Mouse (Mus musculus): ENCODE data around the gene Alg9.
A peak's percentile ranks its signal among the peaks of the same experiment; 100 is the strongest.
"Not testable (repeated sequence)": the region's sequence is repeated elsewhere in the genome, so short reads cannot be mapped to it uniquely, and the experiment has no call there.

Gene Alg9

DNA sequence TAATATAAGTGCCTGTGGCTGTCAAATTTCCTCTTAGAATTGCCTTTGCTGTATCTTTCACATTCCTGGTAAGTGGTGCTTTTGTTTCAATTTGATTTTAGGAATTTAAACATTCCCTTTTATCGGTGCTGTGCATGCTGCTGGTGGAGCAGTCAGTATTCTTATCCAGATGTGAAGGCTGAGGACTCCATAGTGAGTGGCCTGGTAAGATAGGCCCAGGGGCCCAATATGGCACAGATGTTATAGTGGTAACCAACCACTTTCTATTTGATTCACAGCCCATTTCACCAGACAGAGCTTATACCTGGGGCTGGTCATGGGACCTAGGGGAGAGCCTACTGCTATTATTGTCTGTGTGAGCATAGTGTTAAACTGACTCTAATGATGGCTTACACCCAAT, 41.7 kb downstream of the Alg9 start:
- no peak for DNase-seq (ENCODE audit: low spot score)

DNA sequence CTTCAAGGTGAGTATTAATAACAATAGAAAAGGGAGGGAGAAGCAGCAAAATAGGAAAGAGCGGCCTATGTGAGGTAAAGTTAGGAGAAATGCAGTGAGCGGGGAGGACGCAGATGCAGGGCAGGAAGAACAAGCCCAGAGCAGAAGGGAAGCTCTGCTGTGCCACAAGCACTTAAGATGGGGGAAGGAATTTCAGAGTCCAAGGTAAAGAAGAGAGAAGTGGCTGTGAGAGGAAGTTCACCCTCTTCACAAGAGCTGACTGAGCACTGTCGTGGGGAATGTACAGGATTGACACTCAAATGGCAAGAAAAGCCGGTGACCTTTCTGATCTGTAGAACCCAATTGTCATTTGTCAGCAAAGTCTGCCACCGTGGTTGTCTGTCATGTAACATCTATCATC, 43.2 kb downstream of the Alg9 start:
- no peak for DNase-seq (ENCODE audit: low spot score)

DNA sequence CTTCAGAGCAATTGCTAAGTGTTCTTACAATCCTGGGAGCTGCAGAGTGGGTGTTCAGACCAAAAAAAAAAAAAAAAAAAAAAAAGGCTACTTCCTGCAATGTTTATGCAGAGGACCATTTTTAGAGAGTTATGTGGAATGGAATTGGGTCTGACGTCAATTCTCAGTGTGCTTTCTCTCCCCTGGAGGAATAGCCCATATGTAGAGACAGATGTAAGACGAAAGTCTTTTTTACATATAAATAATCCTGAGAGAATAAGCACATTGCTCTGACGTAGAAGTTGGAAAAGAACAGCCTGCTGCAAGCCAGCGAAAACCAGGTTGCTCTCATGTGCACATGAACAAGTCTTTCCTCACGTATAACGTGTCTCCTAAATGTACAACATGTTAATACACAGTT, 44.9 kb downstream of the Alg9 start:
- no peak for DNase-seq (ENCODE audit: low spot score)

DNA sequence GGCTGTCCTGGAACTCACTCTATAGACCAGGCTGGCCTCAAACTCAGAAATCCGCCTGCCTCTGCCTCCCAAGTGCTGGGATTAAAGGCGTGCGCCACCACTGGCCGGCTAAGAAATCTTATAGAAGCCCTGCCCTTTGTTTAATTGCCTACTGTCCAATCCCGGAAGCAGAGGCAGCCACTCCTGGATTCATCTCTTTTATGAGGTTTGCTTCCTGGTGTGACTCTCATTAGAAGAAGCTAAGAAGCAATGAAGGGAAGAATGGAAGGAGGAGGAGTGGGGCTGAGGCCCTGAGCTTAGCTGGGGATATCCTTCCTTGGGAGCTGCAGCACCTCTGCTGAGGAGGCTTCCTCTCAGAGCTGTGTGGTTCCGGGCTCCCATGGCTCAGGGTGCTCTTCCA, 46.8 kb downstream of the Alg9 start:
- no peak for DNase-seq (ENCODE audit: low spot score)

DNA sequence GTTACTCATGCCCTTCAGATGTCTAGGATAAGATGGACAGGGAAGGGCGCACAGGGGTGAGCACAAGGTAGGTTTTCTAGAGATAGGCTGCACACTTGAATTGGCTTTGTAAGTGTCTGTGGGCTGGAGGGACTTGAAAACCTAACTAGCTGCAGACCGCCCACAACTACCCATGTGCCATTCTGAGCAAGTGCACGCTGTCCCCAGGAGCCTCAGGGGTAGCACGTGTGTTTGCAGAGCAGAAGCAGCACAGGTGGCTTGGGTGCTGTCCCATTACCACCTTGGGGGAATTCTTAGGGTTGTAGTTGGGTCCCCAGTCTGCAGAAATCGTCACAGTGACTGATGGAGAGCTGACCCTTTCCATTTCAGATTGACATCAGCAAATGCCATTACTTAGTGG, 47.4 kb downstream of the Alg9 start:
- no peak for DNase-seq (ENCODE audit: low spot score)

DNA sequence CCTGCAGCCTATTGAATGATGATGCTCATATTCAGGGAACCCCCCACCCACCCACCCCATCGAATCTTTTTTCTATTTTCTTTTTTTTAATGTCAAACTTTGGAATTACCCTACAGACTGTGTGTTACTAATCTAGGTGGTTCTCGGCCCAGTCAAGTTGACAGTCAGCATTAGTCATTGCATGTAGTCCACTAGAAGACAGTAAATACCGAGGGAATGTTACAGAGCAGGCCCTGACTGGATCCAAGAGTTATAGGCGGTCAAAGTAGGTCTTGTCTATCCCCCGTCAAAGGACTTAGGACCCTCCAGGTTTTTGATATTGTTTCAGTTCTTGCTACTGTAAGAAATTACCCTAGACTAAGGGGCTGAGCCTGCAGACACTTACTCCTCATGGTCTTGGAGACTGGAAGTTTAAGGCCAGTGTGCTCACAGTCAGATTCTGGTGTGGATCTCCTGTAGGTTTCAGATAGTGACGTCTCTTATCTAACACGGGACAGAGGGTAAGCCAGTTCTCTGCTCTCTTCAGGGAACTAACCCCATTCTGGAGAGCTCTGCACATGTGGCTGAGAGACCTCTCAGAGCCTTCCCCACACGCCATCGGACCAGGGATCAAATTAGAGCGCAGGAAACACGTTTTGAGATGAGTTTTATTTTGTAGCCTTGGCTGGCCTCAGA, 49.1 kb downstream of the Alg9 start:
- DNase-seq (ENCODE audit: low spot score): no peak

DNA sequence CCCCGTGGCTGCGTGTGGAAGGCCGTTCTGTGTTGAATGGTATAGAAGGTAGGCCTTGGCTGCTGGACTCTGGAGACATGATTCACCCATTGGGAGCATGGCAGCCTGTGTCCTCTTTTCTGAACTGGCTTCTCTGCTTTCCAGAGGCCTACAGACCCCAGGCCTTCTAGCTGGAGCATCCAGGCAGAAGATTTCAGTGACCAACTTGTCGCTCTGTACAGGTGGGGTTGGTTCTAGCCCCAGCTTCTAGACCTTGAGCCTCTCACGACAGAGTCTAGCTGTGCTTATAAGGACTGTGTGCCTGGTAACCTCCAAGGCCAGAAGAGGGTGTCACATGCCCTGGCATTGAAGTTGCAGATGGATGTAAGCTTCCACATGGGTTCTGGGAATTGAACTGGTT, 56.7 kb downstream of the Alg9 start:
- DNase-seq (ENCODE audit: low spot score): no peak

DNA sequence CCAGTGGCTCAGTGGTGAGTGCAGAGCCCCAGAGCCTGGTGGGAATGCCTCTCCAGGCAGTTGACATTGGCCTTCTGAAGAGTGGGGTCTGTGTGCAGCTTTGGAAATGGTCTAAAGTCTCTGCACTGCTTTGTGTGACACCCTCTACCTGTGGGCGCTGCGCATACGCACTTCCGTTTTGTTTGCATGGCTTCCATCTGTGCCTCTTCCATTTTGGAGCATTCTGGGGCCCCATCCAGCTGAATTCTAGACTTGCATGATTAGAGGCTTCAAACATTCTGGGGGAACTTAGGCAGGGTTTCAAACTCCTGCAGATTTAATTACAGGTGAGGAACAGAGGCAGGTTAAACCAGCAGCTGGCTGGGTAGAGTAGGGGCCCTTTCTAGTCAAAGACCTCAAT, 57.3 kb downstream of the Alg9 start:
- no peak for DNase-seq (ENCODE audit: low spot score)

DNA sequence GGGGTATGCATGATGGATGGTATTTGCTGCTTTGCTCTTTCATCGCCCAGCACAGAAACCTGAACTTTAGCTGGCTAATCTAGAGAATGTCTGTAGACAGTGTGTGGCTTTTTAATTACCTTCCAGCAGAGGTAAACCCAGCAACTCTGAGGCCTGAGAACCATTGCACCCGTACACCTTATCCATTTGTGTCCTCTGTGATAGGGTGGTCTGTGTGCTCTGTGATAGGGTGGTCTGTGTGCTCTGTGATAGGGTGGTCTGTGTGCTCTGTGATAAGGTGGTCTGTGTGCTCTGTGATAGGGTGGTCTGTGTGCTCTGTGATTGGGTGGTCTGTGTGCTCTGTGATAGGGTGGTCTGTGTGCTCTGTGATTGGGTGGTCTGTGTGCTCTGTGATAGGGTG, 57.8 kb downstream of the Alg9 start:
- not testable (repeated sequence) for DNase-seq (ENCODE audit: low spot score)

DNA sequence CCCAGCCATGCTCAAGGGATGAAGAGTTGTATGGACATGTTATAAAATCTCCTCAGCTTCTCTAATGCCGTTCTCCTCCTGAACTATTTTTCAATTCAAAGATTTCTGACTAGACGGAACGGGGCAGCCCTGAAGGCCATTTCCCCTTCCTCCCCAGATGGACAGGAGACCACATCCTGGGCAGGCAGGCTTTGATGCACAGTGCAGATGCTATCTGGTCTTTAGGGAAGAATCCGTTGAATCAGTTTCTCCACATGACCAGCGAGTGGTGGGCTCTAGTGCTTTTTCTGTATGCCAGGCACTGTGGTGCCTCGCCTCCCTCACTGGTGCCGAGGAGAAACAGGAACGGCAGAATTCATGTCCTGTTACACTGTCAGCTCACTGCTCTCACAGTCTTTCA, 59.0 kb downstream of the Alg9 start:
- no peak for DNase-seq (ENCODE audit: low spot score)

DNA sequence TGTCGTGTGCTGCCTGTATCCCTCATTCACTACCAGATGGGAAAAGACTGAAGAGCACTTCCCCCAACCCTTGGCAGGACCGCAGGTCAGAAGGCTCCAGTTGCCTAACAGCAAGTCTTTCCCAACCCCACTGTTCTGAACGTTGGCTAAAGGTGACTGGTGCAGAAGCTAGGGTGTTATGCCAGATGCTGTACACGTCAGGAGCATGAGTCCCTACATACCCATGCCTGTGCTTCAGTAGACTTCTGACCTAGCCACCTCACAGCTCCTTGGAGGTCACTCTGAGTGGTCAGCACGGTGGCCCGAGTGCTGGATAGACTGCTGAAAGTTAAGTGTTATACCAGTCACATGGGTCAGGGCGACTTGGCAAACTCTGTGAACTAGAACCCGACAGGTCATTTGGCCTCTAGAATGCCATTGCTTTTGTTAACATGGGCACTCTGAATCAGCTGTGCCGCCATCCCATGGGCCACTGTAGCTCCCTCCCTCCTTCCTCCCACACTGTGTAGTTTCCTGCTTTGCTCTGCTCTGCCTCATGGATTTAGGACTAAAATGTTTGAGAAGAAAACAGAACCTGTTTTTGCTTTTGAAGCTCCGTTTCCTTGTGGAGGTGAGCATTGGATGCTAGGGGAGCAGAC, 60.4 kb downstream of the Alg9 start:
- no peak for DNase-seq (ENCODE audit: low spot score)

DNA sequence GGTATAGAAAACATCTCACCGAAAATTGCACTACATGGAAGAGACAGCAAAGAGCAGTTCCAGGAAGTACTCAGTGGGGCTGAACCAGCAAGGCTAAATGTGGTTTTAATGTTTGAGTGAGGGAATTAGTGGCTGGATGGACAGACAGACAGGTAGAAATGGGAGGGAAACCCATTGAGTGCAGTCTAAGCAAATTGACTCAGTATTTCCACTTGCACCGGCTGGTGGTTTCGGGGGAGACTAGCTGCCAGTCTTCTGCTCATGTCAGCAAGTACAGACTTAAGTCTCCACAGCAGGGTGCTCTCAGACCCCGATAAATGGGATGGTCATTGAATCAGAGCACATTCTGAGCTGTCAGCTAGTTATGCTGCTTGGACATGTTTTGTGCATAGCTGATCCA, 61.3 kb downstream of the Alg9 start:
- DNase-seq (ENCODE audit: low spot score): no peak

DNA sequence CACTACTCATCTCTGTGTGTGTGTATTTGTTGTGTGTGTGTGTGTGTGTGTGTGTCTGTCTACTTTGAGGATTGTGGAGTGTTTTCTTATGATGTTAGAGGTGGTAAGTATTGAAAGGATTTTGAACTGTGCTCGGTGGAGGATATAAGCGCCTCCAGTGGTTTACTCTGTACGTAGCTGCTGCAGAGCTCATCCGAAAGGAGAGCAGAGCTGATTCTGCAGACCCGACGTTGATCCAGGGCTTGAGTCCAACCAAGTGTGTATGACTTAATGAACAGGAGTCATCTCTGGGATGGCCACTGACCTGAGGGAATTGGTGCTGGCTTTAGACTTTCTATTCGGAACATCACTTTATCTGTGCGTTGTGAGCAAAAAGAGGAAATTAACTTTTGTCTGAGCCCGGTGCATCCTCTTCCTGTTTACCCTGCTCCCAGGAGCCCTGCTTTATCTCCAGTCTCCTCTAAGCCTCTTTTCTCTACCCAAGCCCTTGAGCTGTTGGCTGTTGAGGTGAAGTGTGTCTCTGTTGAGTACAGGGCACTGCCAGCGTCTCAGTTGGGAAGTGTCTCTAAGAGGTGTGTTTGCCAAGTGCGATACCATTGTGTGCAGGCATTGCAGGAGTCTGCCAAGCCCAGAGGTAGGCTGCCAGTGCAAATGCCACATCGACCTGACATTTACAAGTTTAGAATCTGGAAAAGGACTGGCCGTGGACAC, 66.4 kb downstream of the Alg9 start:
- DNase-seq (ENCODE audit: low spot score): no peak

DNA sequence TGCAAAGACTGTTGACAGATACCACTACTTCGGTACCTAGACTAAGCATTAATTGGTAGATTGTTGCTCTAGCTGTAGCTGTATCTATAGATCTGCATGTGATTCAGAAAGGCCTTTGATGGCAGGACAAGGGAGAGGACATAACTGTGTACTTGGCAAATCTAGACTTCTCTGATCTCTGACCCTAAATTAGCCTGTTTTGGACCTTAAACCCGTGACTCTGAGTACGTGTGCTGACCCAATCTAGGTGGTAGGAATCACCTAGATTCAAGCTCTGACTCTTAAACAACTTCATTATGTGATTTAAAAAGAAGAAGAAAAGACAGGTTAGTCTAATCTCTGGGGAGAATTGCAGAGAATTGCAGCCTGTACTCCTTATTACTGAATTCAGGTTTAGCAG, 70.3 kb downstream of the Alg9 start, which contains the start of gene Ppp2r1b:
Gene Ppp2r1b, plus strand, starts transcription at position 221 of the 400 bp plus-strand sequence.
- DNase-seq (ENCODE audit: low spot score): no peak

DNA sequence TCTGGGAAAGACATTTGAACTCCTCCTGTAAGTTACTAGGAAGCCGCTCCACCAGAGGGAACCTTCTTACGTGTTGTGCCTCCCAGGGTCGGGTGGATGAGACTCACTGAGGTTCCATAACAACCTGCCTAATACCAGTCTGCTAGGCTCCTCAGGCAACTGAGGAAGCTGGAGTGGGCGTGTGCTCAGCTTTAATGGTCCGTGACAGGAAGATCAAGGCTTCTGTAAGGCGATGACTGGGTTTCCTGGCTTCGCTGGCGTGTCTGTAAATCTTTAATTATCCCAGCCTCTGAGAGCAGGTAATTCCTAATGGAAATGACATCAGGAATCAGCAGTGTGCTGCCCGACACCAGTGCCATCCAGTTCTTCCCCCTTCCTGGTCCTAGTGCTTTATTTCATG, 70.7 kb downstream of the Alg9 start:
- no peak for DNase-seq (ENCODE audit: low spot score)

DNA sequence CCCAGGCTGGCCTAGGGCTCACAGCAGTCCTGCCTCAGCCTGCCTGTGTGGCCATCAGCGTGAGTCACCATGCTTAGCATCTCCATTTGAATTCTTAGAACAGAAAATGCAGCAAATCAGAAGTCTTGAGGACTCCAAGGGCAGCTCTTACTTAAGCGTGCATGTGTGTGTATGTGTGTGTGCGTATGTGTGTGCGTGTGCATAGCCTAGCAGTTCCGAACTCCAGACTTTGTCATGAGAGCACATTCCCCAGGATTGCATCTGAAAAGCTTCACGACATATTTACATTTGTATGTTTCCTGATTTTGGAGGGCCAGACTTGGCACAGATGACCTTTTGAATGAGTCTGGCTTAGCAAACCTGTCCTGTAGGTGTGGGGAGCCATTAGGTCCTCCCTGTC, 72.3 kb downstream of the Alg9 start:
- DNase-seq (ENCODE audit: low spot score): no peak

DNA sequence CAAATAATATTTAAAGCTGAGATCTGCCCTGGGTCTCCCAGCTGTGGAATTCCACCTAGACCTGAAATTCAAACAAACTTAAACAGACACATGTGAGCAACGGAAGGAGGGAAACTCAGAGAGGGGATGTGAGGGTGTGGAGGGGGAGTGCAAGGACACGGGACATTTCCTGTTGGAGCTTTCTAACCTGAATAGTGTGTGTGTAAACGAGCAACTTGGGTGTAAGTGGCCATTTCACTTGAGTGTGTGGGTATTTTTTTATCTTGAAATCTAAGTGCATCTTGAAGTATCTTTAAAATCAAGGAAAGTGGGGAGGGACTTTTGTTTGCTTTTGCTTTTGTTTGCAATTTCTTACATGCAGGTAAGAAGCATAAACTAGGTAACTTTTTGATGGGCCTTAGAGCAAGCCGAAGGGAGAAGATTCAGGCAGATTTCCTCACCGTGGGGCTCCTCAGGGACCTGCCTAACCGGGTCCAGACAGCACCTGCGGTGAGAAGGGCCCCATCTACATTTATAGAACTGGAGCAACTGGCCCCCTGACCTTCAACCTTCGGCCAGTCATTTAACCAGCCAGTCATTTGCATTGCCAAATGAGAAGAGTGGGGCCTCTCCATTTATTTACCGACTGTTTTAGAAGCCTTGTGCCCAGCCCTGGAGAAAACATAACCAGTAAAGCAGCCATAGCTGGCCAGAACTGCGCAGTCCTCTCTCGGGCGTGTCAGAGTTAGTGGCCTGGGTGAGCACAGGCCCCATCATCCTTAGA, 73.0 kb downstream of the Alg9 start:
- no peak for DNase-seq (ENCODE audit: low spot score)

DNA sequence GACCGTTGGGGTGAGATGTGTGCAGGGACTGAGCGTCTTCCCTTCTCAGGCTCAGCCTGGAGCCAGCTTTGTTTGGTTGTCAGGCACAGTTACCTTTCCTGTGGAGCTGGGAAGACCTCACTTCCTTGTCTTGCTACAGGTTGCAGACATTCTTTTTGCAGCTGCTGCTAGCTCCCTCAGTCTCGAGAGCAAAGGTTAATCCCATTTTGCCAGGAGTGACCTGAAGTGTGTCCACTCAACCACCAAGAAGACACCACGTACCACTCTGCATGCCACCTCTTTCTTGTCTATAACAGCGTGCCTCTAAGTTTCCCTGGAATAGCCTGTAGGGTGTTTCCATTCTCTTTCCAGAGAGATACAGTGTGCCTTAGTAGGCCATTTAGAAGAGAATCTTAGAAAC, 74.0 kb downstream of the Alg9 start:
- no peak for DNase-seq (ENCODE audit: low spot score)

DNA sequence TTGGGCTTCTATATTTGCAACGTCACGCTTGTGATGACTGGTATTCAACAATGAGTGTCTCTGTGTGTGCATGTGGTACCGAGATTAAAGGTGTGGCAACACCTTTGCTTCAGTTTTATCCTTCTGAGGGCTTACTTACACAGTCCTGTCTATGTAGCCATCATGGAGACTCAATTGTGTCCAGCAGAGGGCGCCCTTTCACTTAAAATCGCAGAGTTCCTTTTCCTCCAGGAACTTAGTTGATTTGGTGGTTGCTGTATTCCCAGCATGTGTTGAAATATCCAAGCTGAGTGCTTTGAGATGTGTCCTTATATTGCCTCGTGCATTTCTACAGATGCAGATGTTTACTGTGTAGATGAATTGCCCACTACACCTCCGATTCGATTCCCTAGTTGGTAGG, 74.4 kb downstream of the Alg9 start:
- peak; percentile 83 for DNase-seq (ENCODE audit: low spot score)

DNA sequence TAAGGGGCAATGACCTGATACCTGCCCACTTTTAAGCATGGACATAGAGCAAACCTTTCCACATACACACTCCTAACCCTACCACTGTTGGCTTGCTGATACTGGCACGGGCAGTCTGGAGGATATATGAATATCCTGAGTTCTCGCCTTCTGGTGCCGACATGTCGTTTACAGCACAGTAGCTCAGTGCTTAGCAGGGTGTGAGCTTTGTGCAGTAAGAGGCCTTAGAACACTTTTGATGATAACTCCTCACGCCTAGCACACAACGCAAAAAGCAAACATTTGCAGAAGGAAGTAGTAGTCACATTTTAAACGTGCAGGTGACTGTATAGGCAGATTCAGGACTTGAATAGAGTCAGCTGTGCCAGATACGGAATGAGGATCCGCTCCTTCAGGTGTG, 74.9 kb downstream of the Alg9 start:
- DNase-seq (ENCODE audit: low spot score): no peak

DNA sequence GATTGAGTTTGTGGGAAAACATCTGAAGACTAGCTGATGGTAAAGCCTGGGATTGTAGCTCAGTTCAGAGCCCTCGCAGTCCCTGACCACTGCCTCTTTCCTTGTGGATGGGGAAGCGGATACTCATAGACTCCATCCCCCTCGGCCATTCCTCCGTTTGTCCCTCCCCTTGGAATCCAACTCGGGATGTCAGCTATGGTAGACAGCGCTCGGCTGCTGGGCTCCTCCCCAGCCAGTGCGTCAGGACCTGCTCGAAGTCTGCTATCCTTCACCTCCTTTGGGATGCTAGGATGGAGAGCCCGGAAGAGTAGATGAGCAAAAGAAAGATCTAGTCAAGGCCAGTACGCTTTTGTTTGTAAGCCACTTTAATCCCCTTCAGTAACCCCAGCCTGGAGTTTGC, 75.5 kb downstream of the Alg9 start:
- no peak for DNase-seq (ENCODE audit: low spot score)

DNA sequence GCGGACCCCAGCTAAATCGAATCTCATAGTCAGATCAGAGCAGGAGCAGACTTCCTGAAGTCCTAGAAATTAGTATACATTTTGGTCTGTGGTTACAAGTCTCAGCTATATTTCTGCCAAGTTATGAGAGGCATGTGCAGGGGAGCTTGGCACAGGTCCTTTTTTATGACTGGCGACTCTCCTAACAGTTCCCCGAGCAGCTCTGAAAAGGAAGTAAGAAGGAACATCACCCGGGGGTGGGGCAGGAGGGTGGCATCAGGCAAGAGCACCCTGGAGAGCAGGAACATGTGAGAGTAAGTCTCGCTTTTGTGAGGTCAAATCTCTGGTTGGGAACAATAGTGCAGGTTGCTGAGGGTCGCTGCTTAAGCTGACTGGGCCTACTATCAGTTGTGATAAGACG, 75.9 kb downstream of the Alg9 start:
- no peak for DNase-seq (ENCODE audit: low spot score)
